Mouse (Mus musculus) heart, embryonic 11.5 days (tissue): ENCODE results near the gene Eif2ak4. TPM values are rescaled to one million over a fixed set of nuclear protein-coding genes. Genes with fewer than 3 reads are reported as not detected.

Source experiments
- ATAC-seq: fragments of 200-750 bp; cut with Nextera tagmentation; replicated peaks from 2 replicates; pipeline ENCODE4 v1.8.0; 2017; ENCODE audit warnings: moderate library complexity; ENCODE audit not compliant: insufficient number of reproducible peaks, low FRiP score, low TSS enrichment
- H3K27ac ChIP-seq: fragments of 300-500 bp; sonication (generic); 2 replicates; pipeline ENCODE4 v1.5.1; 2014; ENCODE audit warnings: mild to moderate bottlenecking, low read depth, low read length
- H3K27me3 ChIP-seq: fragments of 300-500 bp; sonication (generic); 2 replicates; pipeline ENCODE4 v1.6.1; 2014; ENCODE audit warnings: mild to moderate bottlenecking, low read length, mixed read lengths; ENCODE audit not compliant: control insufficient read depth, insufficient read depth
- H3K36me3 ChIP-seq: fragments of 300-500 bp; sonication (generic); 2 replicates; pipeline ENCODE4 v1.6.1; 2014; ENCODE audit warnings: mild to moderate bottlenecking, low read length, moderate library complexity, mixed read lengths; ENCODE audit not compliant: control insufficient read depth, insufficient read depth
- H3K4me1 ChIP-seq: fragments of 300-500 bp; sonication (generic); 2 replicates; pipeline ENCODE4 v1.6.1; 2014; ENCODE audit warnings: low read length; ENCODE audit not compliant: control insufficient read depth, insufficient read depth
- H3K4me2 ChIP-seq: fragments of 300-500 bp; sonication (generic); 2 replicates; pipeline ENCODE4 v1.6.1; 2014; ENCODE audit warnings: mild to moderate bottlenecking, moderate library complexity
- H3K4me3 ChIP-seq: fragments of 300-500 bp; sonication (generic); 2 replicates; pipeline ENCODE4 v1.5.1; 2014; ENCODE audit warnings: low read depth, low read length
- H3K9ac ChIP-seq: fragments of 300-500 bp; sonication (generic); 2 replicates; pipeline ENCODE4 v1.6.1; 2014; ENCODE audit warnings: mild to moderate bottlenecking, low read depth, low read length, moderate library complexity
- H3K9me3 ChIP-seq: fragments of 300-500 bp; sonication (generic); replicated peaks from 2 replicates; pipeline ENCODE4 v1.6.1; 2016; ENCODE audit warnings: low read length; ENCODE audit not compliant: control insufficient read depth
- WGBS: fragments of 180-500 bp; shearing (Covaris S2); extraction: QIAGEN DNeasy Blood & Tissue Kit; methylation state at CpG from one replicate; pipeline ENCODE4 v1.1.7; 2014; ENCODE audit not compliant: insufficient replicate concordance; 5-methylcytosine and 5-hydroxymethylcytosine counted together
- polyA plus RNA-seq: library from polyadenylated mRNA; unstranded; fragments of >200 nt; fragmentation: Nextera tagmentation; extraction: Ambion mirVana; gene quantifications from 2 replicates; pipeline ENCODE4 v1.2.1, GENCODE M21; 2014

Eif2ak4 gene
- polyA plus RNA-seq, 1 experiment from 2014 or later, result 9.0 TPM

DNA sequence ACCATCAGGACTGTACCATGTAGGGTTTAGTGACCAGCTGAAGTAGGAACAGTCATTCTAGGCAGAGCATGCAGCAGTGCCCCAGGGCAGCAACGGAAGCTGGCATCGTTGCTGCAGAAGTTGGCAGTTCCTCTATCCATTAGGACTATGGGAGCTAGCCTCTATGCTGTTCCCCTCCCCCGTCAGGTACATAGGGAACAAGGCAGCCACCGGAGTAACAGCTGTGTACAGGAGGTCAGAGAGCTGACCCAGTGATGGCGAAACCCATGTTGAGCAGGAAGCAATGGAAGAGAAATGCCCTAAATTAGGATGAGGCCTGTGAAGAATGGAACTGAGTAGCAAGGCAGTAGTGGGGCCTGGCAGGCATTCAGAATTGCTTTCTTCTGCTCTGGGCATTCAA lies 53.8 kb downstream of the Eif2ak4 start:
- no peak overlapping the region for H3K27ac ChIP-seq
- H3K4me1 ChIP-seq, result no peaks in the 10 kb centered on the region; the same call in 1 of the 2 replicates
- no peak for ATAC-seq
- no peaks in the 10 kb centered on the region for H3K27me3 ChIP-seq
- peaks cover 6% of the 10 kb centered on the region; the same call in 1 of the 2 replicates for H3K36me3 ChIP-seq
- H3K9me3 ChIP-seq, result no peaks in the 10 kb centered on the region
- 86% methylated on average over 5 of the region's 5 CpGs for WGBS
- H3K4me2 ChIP-seq, result no peak overlapping the region
- no peak overlapping the region for H3K9ac ChIP-seq
- H3K4me3 ChIP-seq, result no peak overlapping the region

DNA sequence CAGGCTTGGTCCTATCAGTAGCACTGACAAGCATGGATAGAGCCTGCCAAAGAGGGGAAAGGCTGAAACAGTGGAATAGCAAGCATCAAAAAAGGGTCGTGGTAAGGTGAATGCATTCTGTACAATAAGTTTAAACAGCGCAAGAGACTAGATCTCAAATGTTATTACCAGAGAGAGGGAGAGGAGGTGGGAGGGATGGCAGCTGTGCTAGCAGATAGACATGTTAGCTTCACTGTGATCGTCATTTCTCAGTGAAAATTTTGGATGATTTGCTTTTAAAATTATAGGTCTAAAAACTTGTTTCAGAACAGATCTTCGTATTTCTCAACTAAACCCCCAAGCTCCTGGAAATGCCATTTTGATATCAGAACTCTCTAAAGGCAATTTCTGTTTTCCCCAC lies 54.3 kb downstream of the Eif2ak4 start:
- H3K4me1 ChIP-seq, result no peaks in the 10 kb centered on the region
- 84% methylated on average over 4 of the region's 4 CpGs for WGBS
- H3K9ac ChIP-seq, result no peak overlapping the region
- H3K4me3 ChIP-seq, result no peak overlapping the region
- no peak for ATAC-seq
- H3K27me3 ChIP-seq, result no peaks in the 10 kb centered on the region
- H3K9me3 ChIP-seq, result no peaks in the 10 kb centered on the region
- no peak overlapping the region for H3K27ac ChIP-seq
- H3K36me3 ChIP-seq, result peaks cover 6% of the 10 kb centered on the region; the same call in 1 of the 2 replicates
- no peak overlapping the region for H3K4me2 ChIP-seq

DNA sequence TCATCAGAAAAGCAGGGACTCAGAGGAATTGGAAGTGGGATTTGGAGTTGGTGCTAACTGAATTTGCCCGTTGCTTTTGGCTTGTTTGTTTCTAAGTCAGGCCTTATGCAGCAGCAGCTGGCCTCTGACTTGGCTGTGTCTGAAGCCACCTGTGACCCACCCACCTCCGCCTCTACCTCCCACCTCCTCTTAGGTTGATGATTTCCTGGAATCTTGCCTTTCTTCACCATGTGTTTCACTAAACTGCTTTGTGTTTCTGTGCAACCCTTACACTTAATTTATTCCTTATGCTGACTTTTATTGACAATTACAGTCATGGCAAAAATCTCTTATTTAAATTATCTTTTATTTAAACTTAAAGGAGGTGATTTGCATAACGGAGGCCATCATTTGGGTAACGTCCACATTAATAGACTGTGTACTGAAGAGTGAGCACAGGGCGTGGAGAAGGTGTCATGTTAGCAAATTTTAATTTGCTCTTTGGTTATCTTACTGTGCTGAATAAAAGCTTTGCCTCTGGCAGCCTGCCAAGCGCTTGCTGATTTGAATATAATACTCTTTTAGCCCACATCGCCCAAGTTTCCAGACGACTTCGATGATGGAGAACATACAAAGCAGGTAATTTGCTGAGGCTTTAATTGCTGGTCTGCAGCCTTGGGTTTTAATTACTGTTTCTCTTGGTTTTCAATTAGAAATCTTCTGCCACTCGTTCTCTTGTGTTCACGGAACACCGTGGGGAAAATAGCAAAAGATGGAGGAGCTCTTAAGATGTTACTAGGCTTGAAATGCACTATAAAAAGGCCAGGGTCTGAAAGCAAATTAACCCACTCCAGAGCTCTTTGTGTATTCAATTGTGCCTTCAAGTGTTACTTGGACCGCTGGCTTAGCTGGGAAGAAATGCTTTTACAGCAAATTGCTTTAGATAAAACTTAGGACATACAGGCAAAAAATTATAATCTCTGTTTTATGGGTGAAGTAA lies 57.6 kb downstream of the Eif2ak4 start:
- Histone ChIP-seq H3K4me1 (no peaks in the 10 kb centered on the region), H3K9me3 (no peaks in the 10 kb centered on the region), H3K36me3 (peaks cover 6% of the 10 kb centered on the region; the same call in 1 of the 2 replicates), H3K27me3 (no peaks in the 10 kb centered on the region), H3K4me2 (no peak overlapping the region), H3K4me3 (no peak overlapping the region), H3K9ac (no peak overlapping the region), H3K27ac (no peak overlapping the region)
- ATAC-seq, result no peak
- WGBS, result 81% methylated on average over 13 of the region's 13 CpGs

DNA sequence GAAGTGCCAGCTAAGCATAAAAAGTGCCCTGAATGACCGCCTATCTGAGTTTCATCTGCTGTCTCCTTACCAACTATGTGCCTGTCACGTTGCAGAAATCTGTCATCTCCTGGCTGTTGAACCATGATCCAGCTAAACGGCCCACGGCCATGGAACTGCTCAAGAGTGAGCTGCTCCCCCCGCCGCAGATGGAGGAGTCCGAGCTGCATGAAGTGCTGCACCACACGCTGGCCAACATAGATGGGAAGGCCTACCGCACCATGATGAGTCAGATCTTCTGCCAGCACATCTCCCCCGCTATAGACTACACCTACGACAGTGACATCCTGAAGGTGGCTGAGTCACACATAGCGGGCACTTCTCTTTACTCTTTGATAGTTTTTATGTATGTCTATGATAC lies 59.8 kb downstream of the Eif2ak4 start:
- Histone ChIP-seq H3K27ac (no peak overlapping the region), H3K4me2 (no peak overlapping the region), H3K9ac (no peak overlapping the region), H3K4me1 (no peaks in the 10 kb centered on the region), H3K27me3 (no peaks in the 10 kb centered on the region), H3K4me3 (no peak overlapping the region), H3K9me3 (no peaks in the 10 kb centered on the region), H3K36me3 (peaks cover 6% of the 10 kb centered on the region; the same call in 1 of the 2 replicates)
- 85% methylated on average over 12 of the region's 12 CpGs for WGBS
- no peak for ATAC-seq

DNA sequence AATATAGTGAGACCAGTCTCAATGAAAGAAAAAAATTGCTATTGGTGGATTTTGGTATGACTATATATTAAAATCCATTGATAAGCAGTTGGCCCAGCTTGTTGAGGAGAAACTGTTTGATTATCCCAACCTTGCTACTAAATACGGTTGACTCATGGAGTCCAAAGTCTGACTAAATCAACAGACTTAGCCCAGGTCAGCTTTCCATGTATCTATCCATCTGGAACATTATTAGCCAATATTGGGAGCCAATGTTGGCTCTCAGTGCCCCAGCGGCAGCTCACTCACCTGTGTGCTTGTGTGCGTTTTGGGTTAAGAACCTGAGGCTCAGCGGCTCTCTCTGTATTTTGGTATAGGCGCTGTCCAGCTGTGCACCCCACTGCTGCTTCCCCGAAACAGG lies 62.6 kb downstream of the Eif2ak4 start:
- ATAC-seq, result no peak
- Histone ChIP-seq H3K36me3 (peaks cover 6% of the 10 kb centered on the region; the same call in 1 of the 2 replicates), H3K4me3 (no peak overlapping the region), H3K9ac (no peak overlapping the region), H3K27me3 (no peaks in the 10 kb centered on the region), H3K4me2 (no peak overlapping the region), H3K4me1 (no peaks in the 10 kb centered on the region), H3K27ac (no peak overlapping the region), H3K9me3 (no peaks in the 10 kb centered on the region)
- WGBS, result 90% methylated on average over 6 of the region's 6 CpGs

DNA sequence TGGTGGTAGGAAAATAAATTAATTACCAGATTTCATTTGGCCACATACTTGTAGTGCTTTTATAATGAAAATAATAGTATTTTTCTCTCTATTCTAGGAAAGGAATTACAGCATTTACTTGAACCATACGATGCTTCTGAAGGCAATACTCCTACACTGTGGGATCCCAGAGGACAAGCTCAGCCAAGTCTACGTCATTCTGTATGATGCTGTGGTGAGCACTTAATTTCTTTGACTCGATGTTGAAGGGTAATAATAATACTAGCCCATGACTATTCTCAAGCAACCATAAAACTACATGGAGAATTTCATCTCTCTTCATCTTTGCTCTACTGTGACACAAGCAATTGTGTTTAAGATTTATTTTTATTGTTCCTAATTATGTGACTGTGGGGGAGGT lies 68.6 kb downstream of the Eif2ak4 start:
- no peak overlapping the region for H3K4me3 ChIP-seq
- H3K36me3 ChIP-seq, result peaks cover 12% of the 10 kb centered on the region; the same call in 1 of the 2 replicates
- 87% methylated on average over 3 of the region's 3 CpGs for WGBS
- no peak for ATAC-seq
- H3K27ac ChIP-seq, result no peak overlapping the region
- no peak overlapping the region for H3K9ac ChIP-seq
- no peak overlapping the region for H3K4me2 ChIP-seq
- no peaks in the 10 kb centered on the region for H3K9me3 ChIP-seq
- H3K27me3 ChIP-seq, result no peaks in the 10 kb centered on the region
- no peaks in the 10 kb centered on the region for H3K4me1 ChIP-seq

DNA sequence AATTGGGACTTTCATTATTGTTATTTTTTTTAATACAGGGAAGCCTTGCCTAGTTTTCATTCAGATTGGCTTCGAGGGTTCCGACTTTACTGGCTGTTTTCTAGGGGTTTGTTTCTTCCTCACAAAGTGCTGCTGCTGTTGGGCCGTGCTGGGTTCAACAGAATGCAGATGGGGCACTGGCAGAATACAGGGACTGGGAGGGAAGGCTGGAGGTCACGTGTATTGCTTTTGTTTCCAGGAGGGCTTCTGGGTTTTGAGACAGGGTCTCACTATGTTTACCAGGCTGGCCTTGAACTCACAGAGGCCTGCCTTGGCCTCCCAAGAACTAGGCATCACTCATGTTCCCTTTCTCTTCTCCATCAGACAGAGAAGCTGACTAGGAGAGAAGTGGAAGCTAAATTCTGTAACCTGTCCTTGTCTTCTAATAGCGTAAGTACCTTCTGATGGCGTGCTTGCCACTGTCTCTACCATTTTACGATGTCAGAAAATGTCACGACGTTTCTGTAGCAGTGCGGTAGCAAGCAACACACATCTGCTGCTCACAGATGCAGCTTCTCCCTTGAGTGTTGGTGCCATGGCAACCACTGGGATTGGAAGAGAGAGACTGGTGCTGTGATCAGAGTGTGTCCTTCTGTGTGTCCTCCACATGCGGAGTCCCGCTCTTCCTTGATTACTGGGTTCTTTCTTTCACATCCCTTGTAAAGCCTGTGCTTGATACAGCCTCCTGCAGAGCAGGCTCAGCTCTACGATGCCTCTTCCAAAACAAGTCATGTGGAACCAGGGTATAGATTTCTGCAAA lies 69.2 kb downstream of the Eif2ak4 start:
- H3K9me3 ChIP-seq, result no peaks in the 10 kb centered on the region
- H3K36me3 ChIP-seq, result peaks cover 12% of the 10 kb centered on the region; the same call in 1 of the 2 replicates
- H3K4me1 ChIP-seq, result no peaks in the 10 kb centered on the region
- no peak for ATAC-seq
- no peaks in the 10 kb centered on the region for H3K27me3 ChIP-seq
- H3K4me3 ChIP-seq, result no peak overlapping the region
- H3K4me2 ChIP-seq, result no peak overlapping the region
- H3K27ac ChIP-seq, result no peak overlapping the region
- WGBS, result 88% methylated on average over 13 of the region's 13 CpGs
- no peak overlapping the region for H3K9ac ChIP-seq

DNA sequence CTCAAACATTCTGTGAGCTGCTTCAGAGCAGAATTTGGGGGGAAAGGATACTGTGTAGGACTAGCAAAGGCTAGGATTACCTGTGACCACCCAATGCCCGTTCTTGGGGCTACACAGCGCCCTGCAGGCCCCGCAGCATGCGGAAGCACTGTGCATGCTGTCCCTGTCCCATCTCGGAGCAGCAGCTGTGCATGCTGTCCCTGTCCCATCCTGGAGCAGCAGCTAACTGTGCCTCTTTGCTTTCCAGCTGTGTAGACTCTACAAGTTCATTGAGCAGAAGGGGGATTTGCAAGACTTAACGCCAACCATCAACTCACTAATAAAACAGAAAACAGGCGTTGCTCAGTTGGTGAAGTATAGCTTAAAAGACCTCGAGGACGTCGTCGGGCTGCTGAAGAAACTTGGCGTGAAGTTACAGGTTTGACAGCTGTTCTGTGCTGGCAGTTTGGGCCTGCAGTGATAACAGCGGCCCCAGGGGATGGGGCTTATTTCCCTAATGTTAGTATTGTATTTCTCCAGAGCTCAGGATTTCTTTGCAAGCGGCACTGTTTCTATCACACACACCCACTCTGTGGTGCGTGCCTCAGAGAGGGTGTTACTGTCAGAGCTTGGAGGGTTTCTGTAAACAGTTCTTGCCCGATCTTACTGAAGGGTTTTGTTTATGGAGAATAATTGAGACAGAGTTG lies 73.2 kb downstream of the Eif2ak4 start:
- whole genome bisulfite sequencing, result 65% methylated on average over 16 of the region's 16 CpGs
- Histone ChIP-seq H3K4me1 (no peaks in the 10 kb centered on the region), H3K4me3 (no peak overlapping the region), H3K9me3 (no peaks in the 10 kb centered on the region), H3K27ac (no peak overlapping the region), H3K36me3 (peaks cover 17% of the 10 kb centered on the region), H3K9ac (peak overlapping the region; percentile 34; the same call in 1 of the 2 replicates), H3K27me3 (no peaks in the 10 kb centered on the region), H3K4me2 (no peak overlapping the region)
- ATAC-seq, result no peak
